Mouse (Mus musculus) liver, embryonic 14.5 days (tissue): ENCODE measurements around the gene Por.

Experiments
- CTCF ChIP-seq: IDR thresholded peaks from 2 replicates; pipeline ENCODE4 v1.5.1; 2016; ENCODE audit warnings: antibody characterized with exemption, low read depth, control low read depth
- EP300 ChIP-seq: IDR thresholded peaks from 2 replicates; pipeline ENCODE4 v1.6.1; 2016; ENCODE audit warnings: antibody characterized with exemption, low read depth

GRCm38 (mm10) chr5:135702682-135703192, 32.9 kb downstream of the Por start:
- TF ChIP-seq EP300: no peak
- TF ChIP-seq CTCF: peak; percentile 68
